Mouse (Mus musculus): ENCODE measurements at regions not wholly inside any gene's neighbourhood (a gene's known extent, or its start where the extent isn't known, plus 50 kb on each side); places are given as distances from the start of the nearest gene placed in this dataset.
"Not testable (repeated sequence)": the region's sequence is repeated elsewhere in the genome, so short reads cannot be mapped to it uniquely, and the experiment has no call there.

DNA sequence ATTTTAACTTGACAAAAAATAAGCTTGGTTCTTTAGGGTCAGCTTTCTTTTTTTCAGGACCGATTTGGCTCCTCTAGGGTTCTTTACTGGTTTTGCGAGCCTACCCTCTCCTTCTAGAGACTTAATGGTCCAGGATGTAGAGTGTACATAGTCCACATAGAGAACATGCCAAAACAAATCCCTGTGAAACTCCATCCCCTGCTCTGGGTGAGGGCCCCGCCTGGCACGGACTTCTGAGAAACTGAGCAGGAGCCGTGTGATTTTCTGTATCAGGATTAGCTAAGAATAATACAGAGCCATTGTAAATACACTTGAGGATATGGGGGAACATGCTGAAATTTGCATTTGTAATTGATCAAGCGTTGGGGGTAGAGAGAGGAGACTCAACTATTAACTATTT is 118.2 kb upstream of the Teddm2 start:
- no peak for DNase-seq (ENCODE audit: low read depth, low spot score)

DNA sequence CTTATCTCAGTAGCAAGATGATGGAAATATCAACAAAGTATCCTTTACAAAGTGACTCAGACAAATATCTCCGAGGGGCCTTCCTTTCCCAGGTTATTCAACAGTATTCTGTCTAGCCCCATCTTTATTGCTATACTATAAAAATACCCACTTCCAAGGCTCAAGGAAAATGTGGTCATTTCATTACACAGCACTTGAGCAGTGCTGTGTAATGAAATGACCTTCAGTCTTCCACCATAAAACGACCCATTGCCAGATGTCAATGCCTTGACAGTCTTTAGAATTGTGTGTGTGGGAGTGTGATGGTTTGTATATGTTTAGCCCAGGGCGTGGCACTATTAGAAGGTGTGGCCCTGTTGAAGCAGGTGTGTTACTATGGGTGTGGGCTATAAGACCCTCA is 124.3 kb upstream of the Teddm2 start:
- no peak for DNase-seq (ENCODE audit: low read depth, low spot score)

DNA sequence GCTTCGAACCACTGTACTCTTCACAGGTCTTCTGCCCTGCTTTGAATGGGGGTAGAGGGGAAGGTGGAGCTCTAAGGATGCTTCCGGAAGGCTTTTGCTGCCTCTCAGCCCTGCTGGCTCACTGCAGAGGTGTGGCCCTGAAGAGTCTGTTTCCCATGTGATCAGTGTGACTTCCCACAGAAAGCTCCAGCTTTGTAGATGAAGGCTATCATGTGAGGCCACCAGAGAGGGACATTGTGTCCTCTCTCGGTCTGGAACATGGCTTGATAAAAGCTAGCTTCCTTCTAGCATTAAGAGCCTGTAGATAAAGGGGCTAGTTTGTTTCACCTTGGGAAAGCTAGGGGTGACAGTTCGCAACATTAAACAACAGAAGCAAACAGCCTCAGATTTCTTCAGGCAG is 127.3 kb upstream of the Teddm2 start:
- no peak for DNase-seq (ENCODE audit: low read depth, low spot score)

DNA sequence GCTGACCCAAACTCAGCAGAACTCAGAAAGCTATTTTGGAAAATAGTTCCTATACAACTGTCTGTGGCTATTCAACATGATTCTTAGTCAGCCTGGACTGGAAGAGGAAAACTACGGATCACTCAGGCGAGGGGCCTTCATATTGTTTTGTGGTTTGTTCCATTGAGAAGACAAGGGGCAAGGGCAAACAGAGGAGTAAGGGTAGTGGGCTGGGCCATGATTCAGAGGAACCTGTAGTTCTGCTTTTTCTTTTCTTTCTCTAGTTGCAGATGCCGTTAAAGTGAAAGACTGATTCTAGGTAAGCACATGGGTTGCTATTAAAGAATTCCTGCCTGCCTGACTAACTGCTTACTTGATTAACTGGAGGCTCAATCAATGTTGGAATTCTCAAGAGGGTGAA is 129.8 kb upstream of the Teddm2 start:
- DNase-seq (ENCODE audit: low read depth, low spot score), result no peak

DNA sequence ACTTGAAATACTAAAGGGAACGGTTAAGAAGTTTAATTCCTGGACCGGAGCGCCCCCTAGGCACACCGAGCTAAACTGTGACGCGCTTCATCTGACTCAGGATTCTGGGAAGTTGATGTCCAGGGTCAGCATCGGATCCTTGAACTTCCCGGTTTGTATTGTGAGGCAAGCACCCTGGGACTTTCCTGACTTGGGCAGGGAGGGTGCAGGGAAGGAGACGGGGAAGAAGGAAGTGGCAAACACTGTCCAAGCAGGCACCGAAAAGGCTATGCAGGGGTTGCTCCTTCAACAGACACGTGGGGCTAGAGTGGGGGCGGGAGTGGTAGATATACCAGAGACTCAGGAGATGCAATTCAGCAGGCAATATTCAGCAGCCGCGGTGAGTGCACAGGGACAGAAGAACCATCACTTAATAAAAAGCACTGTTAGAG is 132.7 kb upstream of the Teddm2 start:
- DNase-seq (ENCODE audit: low read depth, low spot score), result peak; percentile 39

DNA sequence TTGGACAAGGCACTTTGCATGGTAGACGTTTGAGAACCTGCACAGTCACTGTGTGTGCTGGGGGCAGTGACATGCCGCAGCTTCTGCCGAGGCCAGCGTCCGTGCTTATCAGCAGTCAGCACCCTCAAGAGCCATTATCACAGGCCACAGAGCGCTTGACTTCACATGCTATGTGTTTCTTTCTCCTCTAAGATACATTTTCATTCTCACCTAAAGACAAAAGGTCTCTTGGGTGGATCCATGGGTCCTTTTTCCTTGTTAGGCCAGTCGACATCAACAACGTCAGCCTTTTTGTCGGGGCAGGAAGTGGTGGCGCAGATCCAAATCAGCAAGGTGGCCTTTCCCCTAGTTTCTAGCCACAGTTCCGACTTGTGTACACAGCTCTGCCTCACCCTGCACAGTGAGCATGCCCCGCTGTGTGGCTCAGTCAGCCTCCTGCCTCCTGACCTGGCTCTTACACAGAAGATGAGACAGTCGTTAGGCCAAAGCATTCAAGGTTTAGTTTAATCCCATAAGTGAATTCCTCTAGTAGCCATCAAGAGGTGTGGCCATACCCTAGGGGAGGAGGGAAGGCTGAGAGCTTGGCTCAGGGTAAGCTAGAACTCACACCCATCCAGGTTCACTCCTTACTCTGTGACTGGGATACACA is 134.1 kb upstream of the Teddm2 start:
- no peak for DNase-seq (ENCODE audit: low read depth, low spot score)

DNA sequence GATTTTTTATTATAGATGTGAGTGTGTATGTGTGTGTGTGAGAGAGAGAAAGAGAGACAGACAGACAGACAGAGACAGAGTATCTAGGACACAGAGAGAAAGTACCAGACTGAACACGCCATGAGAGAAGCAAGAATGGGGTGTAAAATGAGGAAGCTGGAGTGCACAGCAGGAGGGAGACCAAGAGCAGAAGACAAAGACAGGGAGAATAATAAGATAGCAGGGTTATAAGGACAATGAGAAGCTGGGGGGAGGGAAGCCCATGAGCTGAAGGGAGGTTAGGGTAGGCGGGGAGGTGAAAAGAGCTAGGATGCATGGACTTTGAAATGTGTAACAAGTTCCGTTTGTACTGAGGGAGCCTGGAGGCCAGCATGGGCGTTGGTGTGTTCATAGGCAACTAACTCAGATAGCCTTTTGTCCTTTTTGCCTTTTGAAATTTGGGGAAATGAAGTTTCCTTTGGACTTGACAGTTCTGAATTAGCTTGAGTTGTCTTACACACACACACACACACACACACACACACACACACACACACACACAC is 136.8 kb upstream of the Teddm2 start:
- DNase-seq (ENCODE audit: low read depth, low spot score), result no peak

DNA sequence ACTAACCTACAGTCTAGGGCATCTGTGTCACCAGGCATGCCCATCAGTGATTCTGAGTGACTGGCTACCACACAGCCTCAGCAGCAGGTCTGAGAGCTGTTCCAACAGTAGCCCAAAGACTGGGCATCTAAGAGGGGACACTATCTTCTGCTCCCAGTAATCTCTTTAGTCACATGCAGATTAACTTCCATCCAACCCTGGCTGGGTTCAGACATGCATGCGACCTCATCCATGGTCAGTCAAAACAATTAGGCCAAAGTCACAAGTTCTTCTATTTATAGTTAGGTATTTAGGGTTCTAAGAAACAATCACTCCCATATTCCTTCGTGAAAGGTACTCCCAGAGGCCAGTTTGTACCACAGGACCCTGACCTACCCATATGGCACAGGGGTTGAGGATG is 138.2 kb upstream of the Teddm2 start:
- no peak for DNase-seq (ENCODE audit: low read depth, low spot score)

DNA sequence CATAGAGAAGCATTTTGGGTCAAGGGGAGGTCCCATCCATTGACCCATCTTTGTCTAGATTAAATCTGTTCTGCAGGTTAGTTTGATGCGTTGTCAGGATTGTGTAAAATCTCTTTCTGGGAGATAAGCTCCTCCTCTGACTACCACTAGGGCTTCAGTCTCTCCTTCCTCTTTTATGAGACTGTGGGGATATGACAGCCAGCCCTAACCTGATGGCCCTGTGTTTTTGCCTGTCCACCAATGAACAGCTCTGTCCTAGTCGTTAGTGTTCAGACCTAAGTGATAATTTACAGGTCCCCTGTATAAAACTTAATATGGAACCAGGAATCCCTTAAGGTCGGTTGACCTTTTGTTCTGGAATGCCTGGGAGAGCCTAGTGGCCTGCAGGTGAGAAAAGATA is 140.9 kb upstream of the Teddm2 start:
- no peak for DNase-seq (ENCODE audit: low read depth, low spot score)

DNA sequence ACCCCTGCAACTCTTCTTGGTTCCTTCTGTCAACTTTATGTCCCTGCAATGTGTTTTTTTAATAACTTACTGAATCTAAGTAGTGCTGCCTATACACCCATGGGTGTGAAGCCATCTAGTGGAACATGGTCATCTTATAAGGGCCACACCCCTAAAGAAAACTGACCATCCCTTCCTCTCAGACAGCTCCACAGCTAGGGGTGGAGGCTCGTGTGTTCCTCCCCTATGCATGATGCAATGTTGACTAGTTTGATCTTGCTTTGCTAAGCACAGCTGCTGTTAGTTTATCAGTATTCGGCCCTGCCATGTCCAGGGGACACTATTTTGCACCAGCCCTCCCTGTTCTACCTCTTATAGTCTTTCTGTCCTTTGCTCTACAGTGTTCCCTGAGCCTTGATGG is 142.9 kb upstream of the Teddm2 start:
- DNase-seq (ENCODE audit: low read depth, low spot score), result peak; percentile 15

DNA sequence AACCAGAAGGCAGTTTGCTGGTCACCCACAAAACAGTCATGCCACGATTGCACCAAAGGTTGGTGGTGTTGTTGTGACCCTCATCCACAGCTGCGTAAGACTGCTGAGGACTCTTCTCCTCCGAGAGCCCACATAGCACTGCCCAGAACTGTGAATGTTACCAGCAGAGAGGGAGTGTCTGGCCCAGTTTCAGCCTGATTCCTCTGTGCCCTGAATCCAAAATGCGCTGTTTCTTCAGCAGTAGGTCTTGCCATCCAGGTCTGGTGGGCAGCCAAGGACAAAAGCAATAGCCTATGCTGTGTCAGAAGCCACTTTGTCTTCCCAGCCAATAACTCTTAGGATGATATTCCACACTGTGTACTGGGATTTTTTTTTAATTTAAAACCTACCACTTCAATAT is 144.7 kb upstream of the Teddm2 start:
- no peak for DNase-seq (ENCODE audit: low read depth, low spot score)

DNA sequence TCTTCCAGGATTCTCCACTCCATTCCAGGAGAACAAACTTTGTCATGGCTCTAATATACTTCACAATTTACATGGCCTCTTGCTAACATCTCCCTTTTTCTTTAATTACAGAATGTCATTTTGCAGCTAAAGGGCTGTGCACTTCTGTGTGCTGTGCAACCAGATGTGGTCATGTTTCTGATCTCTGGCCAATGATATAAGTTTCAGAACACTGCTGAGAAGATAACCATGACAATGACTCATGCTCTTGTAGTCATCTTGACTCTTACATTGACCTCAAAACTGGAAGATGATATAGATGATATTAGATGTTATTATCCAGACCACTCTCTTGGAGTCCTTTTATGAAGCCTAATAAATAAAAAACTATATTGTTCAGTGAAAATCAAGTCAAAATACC is 145.9 kb upstream of the Teddm2 start:
- peak; percentile 47 for DNase-seq (ENCODE audit: low read depth, low spot score)

DNA sequence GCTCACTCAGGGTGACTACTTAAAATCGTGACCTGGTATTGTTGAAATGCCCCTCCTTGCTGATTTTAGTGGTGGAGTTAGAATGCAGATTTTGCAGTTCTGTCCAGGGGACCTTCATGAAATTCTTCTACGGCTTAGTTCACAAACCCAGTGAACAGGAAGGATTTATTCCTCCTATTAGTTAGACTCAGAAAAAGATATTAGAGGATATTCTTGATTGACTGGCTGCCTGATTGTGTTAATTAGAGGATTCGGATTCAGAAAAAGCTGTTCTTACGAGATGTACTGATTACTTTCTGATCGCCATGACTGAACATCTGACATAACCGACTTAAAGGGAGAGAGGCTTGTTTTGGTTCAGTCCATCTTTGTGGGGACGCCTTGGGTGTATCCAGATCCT is 147.3 kb upstream of the Zfp648 start:
- DNase-seq (ENCODE audit: low read depth, low spot score), result no peak

DNA sequence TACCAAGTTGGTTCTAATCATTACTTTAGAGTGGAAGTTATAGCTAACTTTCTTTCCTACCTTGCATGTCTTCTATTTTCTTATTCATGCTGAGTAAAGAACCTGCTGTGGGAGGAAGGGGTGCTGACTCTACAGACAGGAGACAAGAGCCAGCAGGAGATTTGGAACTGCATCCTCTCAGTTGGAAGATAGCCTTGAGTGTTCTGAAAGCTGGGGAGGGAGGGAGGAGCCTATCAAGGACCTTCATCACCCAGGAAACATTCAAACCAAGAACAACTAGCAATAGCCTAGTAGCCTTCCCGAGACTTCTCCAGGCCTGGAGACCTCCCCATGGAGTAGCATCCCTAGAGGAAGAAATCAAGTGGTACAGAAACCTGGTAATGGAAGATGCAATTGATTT is 146.1 kb upstream of the Zfp648 start:
- no peak for DNase-seq (ENCODE audit: low read depth, low spot score)

DNA sequence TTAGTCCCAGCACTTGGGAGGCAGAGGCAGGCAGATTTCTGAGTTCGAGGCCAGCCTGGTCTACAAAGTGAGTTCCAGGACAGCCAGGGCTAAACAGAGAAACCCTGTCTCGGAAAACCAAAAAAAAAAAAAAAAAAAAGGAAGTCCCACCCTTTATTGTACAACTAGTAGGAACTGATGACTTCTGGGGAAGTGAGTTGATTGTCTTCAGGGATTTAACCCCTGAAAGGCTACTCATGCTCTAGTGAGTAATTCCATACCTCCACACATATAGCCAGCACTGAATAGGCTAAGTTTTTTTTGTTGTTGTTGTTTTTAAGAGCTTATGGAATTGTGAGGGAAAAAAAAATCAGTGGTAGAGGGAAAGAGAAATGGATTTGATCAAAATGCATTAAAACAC is 139.6 kb upstream of the Zfp648 start:
- DNase-seq (ENCODE audit: low read depth, low spot score), result not testable (repeated sequence)

DNA sequence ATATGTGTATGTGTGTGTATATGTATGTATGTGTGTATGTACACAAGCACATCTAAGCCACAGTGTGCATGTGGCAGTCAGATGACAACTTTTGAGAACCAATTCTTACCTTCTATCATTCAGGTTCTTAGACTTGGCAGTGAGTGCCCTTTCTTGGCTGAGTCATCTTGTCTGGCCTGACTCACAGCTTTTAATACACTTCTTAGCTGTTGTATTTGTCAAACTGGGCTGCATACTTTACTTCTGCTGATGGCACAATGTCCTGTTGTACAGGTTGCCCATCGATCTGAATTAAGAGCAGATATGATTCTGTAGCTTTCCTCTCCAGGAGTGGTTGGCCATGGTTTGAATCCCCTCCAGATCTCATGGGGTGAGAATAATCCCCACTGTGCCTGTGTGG is 139.1 kb upstream of the Zfp648 start:
- DNase-seq (ENCODE audit: low read depth, low spot score), result peak; percentile 79

DNA sequence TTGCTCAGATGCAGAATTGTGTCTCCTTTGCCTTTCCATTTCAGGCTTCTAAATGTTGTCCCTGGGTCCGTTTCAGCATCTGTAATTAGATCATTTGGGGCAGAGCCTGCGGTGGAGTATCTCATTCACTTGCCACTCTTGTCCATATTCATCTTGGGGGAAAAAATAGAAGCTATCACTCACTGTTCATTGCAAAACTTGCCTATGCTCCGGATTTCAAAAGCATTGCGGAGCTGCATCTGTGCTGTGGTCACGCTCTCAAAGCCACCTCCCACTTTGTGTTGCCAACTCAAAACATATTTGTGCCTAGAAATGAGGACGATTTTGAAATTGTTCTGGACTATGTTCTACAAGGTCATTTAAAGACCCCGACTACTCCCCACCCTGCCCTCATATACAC is 138.3 kb upstream of the Zfp648 start:
- DNase-seq (ENCODE audit: low read depth, low spot score), result no peak

DNA sequence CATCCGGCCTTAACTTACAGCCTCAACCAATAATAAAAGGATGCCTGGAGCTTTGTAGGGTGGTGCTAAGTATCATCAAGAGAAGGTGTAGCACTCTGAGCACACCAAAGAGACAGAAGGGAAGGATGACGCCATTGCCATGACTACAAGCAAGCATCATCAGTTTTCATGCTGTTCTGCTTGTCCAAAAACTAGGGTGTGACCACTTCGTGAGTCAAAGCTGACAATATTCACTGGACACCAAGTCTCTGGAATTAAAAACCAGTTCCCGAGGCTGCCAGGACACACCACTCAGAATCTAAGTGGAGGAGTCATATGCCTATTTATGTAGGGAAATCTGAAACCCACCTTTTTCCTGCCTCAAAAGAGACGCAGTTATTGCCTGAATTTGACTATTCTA is 136.4 kb upstream of the Zfp648 start:
- DNase-seq (ENCODE audit: low read depth, low spot score), result peak; percentile 53

DNA sequence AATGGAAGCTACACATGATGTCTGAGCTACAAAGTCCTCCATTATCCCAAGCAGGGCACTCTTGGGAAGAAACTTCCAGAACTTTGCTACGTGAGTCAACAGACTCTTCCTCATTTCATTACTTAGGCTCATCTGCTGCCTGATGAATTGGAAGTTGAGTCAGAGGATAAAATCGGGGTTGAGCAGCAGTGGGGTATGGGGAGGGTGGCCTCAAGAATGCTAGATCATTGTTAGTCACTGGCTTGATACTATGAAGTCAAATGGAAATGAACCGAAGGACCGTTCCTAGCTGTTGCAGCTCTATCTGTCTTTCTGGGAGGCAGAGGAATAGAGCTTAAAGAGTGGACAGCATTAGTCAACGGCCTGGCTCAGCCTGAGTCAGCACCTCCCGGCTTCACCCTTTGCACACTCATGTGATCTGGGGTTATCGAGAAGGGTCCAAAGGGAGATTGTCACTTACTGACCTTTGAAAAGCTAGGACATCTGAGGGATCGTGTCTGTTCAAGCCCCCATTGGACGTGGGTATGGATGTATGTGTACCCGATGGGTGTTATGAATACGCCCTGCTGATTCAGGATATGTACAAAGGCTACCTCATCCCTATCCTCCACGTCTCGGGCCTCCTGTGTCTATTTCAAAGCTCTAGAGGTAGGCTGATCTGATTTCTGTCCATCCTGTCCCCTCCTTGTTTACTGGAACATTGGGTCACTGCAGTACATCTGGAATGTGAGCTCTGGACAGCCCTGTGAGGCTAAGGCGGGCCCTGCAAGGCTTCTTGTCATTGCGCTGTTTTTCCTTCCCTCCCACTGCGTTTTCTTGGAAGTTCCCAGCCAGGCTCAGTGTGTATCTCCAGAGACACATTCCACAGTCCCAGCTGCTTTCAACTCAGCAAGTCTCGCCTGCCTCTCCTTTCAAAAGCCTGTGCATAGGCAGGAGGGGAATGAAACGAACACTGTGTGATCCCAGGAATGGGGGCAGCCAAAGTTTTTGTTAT is 135.4 kb upstream of the Zfp648 start:
- peak; percentile 75 for DNase-seq (ENCODE audit: low read depth, low spot score)

DNA sequence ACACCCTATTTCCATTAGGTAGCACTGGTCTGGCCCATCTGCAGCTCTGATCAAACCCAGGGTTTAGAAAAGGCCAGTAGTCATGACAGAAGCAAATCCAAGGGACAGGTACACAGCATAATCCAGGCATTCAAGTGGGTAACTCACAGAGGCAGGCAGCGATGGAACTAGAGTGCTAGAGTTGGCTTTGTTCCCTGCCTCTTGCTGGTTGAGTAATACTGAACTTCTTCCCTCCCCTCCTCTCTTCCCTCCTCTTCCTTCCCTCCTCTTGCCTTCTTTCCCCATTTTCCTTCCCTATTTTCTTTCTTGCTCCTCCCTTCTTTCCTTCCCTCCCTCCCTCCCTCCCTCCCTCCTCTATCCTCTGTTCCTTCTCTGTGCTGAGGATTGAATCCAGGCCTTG is 133.1 kb upstream of the Zfp648 start:
- DNase-seq (ENCODE audit: low read depth, low spot score), result no peak

DNA sequence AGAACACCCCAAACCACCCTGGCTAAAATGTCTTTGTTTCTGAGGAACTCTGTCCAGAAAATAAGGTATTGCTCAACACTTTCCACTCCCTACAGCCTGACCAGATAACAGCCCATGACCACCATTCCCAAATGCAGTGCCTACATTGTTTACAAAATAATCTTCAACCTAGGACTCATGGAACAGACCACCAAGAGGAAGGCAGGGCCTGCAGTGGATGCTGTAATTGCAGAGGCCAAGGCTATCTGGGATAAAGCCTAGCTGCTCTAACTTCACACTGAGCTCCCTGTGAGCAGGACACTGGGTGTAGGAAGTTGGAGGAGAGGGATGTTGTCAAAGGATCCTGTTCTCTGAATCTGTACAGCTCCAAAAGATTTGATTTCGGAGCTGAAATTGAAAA is 126.7 kb upstream of the Zfp648 start:
- no peak for DNase-seq (ENCODE audit: low read depth, low spot score)

DNA sequence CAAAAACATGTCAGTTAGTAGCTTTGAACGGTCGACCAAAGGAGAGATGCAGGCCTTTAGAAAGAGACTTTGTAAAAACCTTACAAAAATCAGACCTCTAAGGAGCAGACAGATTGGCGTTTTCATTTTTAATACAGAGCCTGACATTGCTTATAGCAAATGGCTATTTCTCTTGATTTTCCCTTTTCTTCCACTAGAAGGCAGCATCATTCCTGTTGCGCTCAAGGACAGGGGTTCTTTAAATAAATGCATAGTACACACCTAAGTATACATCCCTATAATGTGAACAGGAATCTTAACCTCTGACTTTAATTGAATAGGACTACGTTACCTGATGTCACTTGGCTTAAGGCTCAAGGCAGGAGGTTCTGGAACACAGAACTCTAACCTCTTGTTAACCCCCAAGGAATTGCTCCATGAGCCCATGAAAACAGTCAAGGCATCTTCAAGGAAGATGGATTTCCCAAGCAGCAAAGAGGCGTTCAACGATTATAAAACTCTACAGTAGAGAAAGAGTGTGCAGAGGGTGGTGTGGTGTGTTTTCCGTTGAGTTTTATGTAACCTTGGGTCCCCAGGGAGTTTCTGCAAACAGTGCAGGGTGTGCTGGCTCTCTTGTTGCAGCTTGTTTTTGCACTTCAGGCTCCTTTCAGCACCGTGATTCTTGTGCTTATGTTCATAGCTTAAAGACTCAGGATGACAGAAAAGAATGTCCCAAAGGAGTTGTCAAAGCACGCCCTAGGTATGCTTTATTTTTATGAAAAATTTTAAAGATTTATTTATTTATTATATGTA is 124.1 kb upstream of the Zfp648 start:
- DNase-seq (ENCODE audit: low read depth, low spot score), result peak; percentile 29

Data from 3T3-L1 (cell line).